Mouse (Mus musculus) splenic B cell, adult 2 months (primary cell): Measurements from ENCODE around the gene Crtam.

ENCODE experiments used
- DNase-seq: peaks from one replicate; pipeline ENCODE4 v3.0.0-alpha.2; 2011; ENCODE audit warnings: low read depth, low spot score
- H3K27me3 ChIP-seq: 2 replicates; pipeline ENCODE4 v1.6.1; 2012; ENCODE audit warnings: mild to moderate bottlenecking, low read length, moderate library complexity, mixed read lengths; ENCODE audit not compliant: control insufficient read depth, poor library complexity, insufficient read depth, severe bottlenecking
- H3K36me3 ChIP-seq: 2 replicates; pipeline ENCODE4 v1.6.1; 2012; ENCODE audit warnings: mild to moderate bottlenecking, low read length, moderate library complexity, mixed read lengths; ENCODE audit not compliant: control insufficient read depth, poor library complexity, insufficient read depth, severe bottlenecking

Crtam gene

GRCm38 (mm10) chr9:40974042-40974801, 30.2 kb downstream of the Crtam start:
- DNase-seq, result no peak
- Histone ChIP-seq H3K36me3 (no peaks in the 10 kb centered on the region), H3K27me3 (no peaks in the 10 kb centered on the region)

- H3K36me3 ChIP-seq, result no peaks in the 10 kb centered on the region
- no peaks in the 10 kb centered on the region for H3K27me3 ChIP-seq
- no peak for DNase-seq
Observed at GRCm38 (mm10) chr9:40964418-40964714, 40.1 kb downstream of the Crtam start.

DNA sequence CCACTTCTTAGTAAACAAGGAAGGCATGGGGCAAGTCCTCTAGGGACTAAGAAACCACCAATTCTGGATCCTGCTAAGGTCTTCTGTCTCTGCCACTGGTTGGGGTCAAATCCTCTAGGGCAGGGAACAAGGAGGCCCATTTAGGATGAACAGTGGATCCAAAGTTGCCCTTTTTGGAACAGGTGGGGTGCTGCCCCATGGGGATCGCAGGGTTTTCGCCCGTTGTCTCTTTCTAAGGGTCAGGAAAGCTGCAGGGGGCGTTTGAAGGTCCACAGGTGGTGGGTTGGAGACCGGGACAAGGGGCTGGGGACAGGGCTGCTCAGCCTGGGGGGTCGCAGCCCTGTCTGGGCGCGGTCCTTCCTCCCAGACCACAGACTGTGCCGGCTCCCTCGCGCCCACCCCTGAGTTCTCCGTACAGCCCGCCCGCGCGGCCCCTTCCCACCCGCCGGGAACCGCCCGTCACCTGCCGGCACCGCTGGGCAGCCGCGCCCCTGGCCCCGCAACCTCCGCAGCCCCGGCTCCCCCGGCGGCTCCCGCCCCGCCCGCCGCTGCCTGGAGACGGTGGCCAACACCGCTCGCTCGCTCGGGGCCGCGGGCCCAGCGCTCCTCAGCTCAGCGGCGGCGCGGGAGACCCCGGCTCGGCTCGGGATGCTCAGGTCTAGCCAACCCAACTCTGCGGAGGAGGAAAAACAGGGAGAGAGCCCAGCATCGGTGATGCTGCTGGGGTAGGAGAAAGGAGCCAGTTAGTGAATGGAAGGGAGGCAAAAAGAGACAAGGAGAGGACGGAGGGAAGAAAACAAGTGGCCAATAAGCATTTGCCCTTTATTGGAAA, 40.6 kb downstream of the Crtam start, which contains the start of gene Jhy:
TSS of gene Jhy (minus strand) at position 533 of the 832 bp plus-strand sequence.
- no peak for DNase-seq
- Histone ChIP-seq H3K27me3 (no peaks in the 10 kb centered on the region), H3K36me3 (no peaks in the 10 kb centered on the region)

- Histone ChIP-seq H3K36me3 (no peaks in the 10 kb centered on the region), H3K27me3 (no peaks in the 10 kb centered on the region)
- DNase-seq, result no peak
Observed at GRCm38 (mm10) chr9:40961401-40961800, 43.0 kb downstream of the Crtam start.

GRCm38 (mm10) chr9:40949039-40949615, 55.3 kb downstream of the Crtam start:
- Histone ChIP-seq H3K36me3 (no peaks in the 10 kb centered on the region), H3K27me3 (no peaks in the 10 kb centered on the region)
- no peak for DNase-seq

DNA sequence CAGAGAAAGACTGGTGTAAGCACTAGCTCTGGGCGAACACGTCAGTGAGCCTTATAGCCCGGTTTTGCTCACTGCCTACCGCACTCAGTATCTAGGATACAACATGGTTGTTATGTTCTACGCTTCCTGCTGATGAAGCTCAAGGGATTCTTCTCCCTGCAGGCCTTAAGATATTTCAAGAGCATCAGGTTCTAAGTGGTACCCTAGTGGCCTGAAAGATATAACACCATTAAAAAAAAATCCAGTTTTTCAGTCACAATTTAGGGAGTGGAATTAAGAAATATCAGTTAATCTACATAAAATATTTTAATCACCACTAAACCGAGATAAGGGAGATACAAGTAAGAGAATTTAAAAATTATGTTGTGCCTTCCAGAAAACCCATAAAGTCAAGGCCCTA, 56.0 kb downstream of the Crtam start:
- Histone ChIP-seq H3K36me3 (no peaks in the 10 kb centered on the region), H3K27me3 (no peaks in the 10 kb centered on the region)
- DNase-seq, result no peak

DNA sequence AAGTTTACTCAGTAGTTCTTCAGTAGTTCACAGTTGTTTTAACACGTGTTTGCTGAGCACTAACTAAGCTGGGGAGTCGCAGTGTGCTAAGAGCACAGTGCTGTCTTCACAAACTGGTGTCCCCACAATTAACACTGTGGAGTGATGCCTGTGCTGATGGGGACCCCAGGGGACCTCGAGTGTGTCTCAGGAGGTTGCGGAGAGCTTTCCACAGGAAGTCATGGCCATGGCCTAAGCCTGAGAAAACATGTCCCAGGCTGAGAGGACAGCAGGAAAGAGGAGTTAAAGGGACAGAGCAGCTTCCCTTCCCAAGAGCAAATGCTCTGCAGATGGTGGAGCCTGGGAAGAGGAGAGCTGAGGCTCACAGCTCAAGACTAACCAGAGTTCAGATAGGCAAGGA, 57.3 kb downstream of the Crtam start:
- no peaks in the 10 kb centered on the region for H3K36me3 ChIP-seq

GRCm38 (mm10) chr9:40937425-40937824, 67.0 kb downstream of the Crtam start:
- DNase-seq, result no peak
- Histone ChIP-seq H3K36me3 (no peaks in the 10 kb centered on the region), H3K27me3 (no peaks in the 10 kb centered on the region)

More for the DNA sequence above, 57.3 kb downstream of the Crtam start:
- no peak for DNase-seq
- H3K27me3 ChIP-seq, result no peaks in the 10 kb centered on the region

GRCm38 (mm10) chr9:40933323-40933722, 71.1 kb downstream of the Crtam start:
- Histone ChIP-seq H3K27me3 (no peaks in the 10 kb centered on the region), H3K36me3 (no peaks in the 10 kb centered on the region)
- no peak for DNase-seq

DNA sequence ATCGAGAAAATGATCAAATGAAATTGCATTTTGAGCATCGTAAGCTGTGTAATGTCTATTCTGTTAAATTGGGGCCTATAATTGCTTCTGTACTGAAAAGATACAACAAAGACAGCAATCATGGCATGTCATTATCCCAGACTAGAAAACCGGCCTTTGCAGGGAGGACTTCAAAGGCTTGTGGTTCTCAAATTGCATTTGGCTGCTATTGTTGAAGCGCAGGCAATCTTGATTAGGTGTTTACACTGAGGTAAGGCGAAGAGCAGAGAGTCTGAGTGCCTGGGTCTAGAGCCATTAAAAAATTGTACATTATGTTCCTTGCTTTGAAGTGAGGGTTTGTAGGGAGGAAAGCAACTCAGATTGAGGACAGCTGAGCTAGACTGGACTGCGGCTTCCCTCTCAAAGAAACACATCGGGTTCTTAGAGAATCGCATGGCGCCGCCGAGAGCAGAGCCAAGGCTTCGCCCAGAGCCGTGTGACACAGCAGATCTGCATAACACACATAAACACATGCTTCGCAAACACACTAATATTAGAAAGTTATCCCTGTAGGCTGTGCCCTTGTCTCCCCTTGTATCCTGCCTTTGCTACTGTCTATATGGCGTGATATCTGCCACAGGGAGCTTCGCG, 77.0 kb downstream of the Crtam start:
- Histone ChIP-seq H3K27me3 (no peaks in the 10 kb centered on the region), H3K36me3 (no peaks in the 10 kb centered on the region)
- no peak for DNase-seq
